Mouse (Mus musculus) spleen, adult 2 months (tissue): ENCODE data around the gene Ctsm.

Experiments used
- CTCF ChIP-seq: fragments of 200-500 bp; IDR thresholded peaks from 2 replicates; pipeline ENCODE4 v1.5.1; 2011; ENCODE audit warnings: mild to moderate bottlenecking, inconsistent platforms; ENCODE audit not compliant: insufficient read depth, insufficient read length, insufficient replicate concordance; ENCODE audit errors: extremely low read depth
- POLR2A ChIP-seq: fragments of 200-500 bp; IDR thresholded peaks from 2 replicates; pipeline ENCODE4 v1.6.1; 2011; ENCODE audit warnings: low read depth, low read length, inconsistent platforms

DNA sequence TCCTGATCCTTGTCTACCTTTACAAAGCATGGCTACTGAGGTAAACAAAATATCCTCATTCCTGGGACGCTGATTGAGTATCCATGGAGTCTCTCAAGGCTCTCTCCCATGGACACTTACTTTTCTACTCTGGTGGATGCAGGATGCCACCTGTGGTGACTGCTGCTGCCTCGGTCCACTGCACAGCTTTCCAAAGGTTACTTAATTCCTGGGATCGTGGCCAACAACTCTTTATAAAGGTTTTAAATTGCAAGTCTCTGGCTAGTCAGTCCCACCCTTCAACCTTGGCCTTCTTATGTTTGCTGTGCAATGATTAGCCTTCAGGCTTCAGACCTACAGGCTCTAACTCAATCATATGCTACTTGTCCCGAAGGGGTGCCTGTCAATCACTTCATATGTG, at the start of gene Ctsm:
- TF ChIP-seq CTCF (no peak), POLR2A (no peak)
